Mouse (Mus musculus) erythroblast, embryonic 14.5 days (primary cell): ENCODE results near the gene Stambpl1.

Experiments
- GATA1 ChIP-seq: IDR thresholded peaks from 2 replicates; pipeline ENCODE4 v1.6.1; 2012; ENCODE audit warnings: low read length, inconsistent platforms, mixed read lengths
- TAL1 ChIP-seq: IDR thresholded peaks from 3 replicates; pipeline ENCODE4 v1.6.1; 2012; ENCODE audit warnings: low read length, inconsistent platforms, mixed read lengths

DNA sequence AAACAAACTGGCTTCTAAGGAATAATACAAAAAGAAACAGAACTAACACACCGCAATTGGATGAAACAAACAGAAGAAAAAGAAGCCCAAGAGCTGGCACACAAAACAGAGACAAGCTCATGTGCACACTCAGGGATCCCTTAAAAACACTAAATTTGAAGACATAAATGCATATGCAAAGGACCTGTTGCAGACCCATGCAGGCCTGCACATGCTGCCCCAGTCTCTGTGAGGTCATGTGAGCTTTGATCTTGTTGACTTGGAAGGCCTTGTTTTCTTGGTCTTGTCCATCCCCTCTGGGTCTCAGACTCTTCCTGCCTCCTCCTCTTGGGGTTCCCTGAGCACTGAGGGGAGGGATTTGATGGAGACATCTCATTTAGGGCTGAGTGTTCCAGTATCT is 96.7 kb downstream of the Stambpl1 start:
- TF ChIP-seq GATA1 (no peak), TAL1 (no peak)
